Mouse (Mus musculus): ENCODE data around the gene Mapre1. TPM values are rescaled to one million over a fixed set of nuclear protein-coding genes. Genes with fewer than 3 reads are reported as not detected.
"Not testable (repeated sequence)": the region's sequence is repeated elsewhere in the genome, so short reads cannot be mapped to it uniquely, and the experiment has no call there.

The Mapre1 gene
- 10 to 100 TPM; 72.0 to 94.5 TPM for total RNA-seq (2021)
- long read RNA-seq, experiment 1, full-length matches to known transcripts: 126 of 144 reads
- long read RNA-seq, experiment 1, partial matches to known transcripts: 2 of 144 reads
- long read RNA-seq, experiment 1, other reads (novel, unspliced or antisense): 16 of 144 reads
- long read RNA-seq, experiment 2, full-length matches to known transcripts: 98 of 109 reads
- long read RNA-seq, experiment 2, partial matches to known transcripts: 4 of 109 reads
- long read RNA-seq, experiment 2, other reads (novel, unspliced or antisense): 7 of 109 reads

GRCm38 (mm10) chr2:153740500-153741436, at the start of gene Mapre1:
Mapre1 (plus strand) TSS chr2:153741274.
- DNase-seq (ENCODE audit: low spot score in 2 of 2): peak; percentile 99 to 100

DNA sequence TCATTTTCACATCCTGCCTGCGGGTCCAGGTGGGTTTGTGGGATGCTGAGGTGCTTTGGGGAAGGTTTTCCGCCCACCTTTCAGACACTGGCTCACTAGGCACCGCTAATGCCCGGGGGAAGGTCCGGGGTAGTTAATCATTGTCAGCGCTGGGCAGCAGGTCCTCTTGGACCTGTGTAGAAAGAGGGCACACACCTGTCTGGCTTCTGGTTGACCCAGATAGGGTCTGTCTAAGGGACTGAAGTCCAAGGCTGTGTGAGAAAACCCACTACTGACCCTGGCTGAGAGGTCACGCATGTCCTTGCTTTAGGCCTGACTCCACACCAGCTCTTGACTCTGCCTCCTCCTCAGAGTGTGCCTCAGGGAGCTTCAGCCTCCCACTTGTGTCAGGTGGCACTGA, 47.7 kb upstream of the Mapre1 start:
- DNase-seq (ENCODE audit: low spot score in 2 of 2): not testable (repeated sequence)

- DNase-seq (ENCODE audit: low spot score in 2 of 2): peak in 1 of 2 experiments; percentile 55
Measured at GRCm38 (mm10) chr2:153694462-153695085, 46.5 kb upstream of the Mapre1 start.

- DNase-seq (ENCODE audit: low spot score in 2 of 2): no peak
Measured at GRCm38 (mm10) chr2:153696352-153696751, 44.7 kb upstream of the Mapre1 start, which contains the start of gene Dnmt3c. Dnmt3c (plus strand) TSS chr2:153696652.

DNA sequence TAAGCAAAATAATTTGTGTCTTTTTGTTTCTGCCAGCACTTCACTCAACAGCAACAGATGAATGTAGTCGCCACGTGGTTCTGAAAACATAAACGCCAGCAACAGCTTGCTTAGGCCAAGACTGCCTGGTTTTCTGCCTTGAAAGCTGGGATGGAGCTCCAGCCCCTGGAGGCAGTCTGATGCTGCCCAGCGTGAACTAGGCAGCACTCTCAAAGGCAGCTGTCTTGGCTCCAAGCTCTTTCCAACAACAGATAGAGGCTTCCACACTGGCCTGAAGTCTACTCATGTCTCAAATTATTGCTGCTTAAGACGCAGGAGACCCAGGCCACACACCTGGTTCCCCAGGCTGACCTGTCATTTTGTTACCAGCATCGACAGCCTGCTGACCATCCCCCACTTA, 37.7 kb upstream of the Mapre1 start:
- DNase-seq (ENCODE audit: low spot score in 2 of 2): no peak

- DNase-seq (ENCODE audit: low spot score in 2 of 2): no peak
Measured at GRCm38 (mm10) chr2:153710701-153711330, 30.3 kb upstream of the Mapre1 start.

- DNase-seq (ENCODE audit: low spot score in 2 of 2): peak; percentile 7 to 8
Measured at GRCm38 (mm10) chr2:153712646-153713091, 28.4 kb upstream of the Mapre1 start.

DNA sequence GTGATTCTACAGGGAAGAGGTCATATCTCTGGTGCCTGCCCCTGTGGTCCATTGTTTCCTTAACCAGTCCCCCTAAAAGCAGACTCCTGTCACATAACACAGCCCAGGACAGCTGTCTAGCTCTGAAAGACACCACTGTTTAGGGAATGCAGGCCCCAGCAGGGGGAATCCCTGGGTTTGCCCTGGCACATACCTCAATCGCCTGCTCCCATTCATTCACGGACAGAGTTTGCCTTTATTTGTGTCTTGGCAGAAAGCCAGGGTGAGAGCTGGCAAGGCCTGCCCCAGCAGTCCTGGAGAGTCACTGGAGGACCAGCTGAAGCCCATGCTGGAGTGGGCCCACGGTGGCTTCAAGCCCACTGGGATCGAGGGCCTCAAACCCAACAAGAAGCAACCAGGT, 27.8 kb upstream of the Mapre1 start:
- DNase-seq (ENCODE audit: low spot score in 2 of 2): peak; percentile 19 to 39

- DNase-seq (ENCODE audit: low spot score in 2 of 2): not testable (repeated sequence)
Measured at GRCm38 (mm10) chr2:153717861-153718260, 23.2 kb upstream of the Mapre1 start.

DNA sequence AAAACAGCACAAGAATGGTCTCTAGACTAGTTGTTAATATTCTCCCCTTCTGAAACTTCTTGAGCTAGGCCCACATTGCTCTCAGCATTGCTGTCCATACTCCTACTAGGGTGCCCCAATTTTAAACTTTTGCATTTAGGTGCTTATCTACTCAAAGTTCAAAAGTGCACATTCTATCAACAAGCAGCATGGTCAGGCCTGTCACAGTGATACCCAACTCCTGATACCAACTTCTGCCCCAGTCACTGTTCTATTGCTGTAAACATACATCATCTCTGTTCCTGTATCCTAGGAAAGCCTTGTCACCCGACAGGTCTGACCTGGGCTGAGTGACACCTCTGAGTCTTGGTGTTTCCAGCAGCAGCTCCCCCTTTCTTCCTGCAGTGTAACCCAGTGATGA, 18.0 kb upstream of the Mapre1 start:
- DNase-seq (ENCODE audit: low spot score in 2 of 2): no peak

GRCm38 (mm10) chr2:153724424-153724823, 16.6 kb upstream of the Mapre1 start:
- no peak for DNase-seq (ENCODE audit: low spot score in 2 of 2)

DNA sequence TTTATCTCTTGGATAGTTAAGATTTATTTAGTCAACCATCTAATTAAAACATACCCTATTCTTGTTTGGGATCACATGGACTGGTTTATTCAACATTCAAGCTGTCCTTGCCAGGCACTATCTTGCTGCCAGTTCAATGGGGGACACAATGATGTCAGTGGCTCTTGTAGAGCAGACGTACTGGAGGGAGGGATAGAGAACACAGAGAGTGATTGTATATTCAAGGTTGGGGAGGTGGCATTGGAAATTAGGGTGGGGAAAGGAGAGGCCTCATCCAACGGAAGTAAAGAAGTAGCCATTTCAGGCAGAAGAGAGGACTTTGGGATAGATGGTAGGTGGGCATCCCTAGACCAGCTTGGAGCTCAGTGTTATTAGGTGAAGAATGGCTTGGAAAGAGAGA, 16.2 kb upstream of the Mapre1 start:
- DNase-seq (ENCODE audit: low spot score in 2 of 2): no peak

DNA sequence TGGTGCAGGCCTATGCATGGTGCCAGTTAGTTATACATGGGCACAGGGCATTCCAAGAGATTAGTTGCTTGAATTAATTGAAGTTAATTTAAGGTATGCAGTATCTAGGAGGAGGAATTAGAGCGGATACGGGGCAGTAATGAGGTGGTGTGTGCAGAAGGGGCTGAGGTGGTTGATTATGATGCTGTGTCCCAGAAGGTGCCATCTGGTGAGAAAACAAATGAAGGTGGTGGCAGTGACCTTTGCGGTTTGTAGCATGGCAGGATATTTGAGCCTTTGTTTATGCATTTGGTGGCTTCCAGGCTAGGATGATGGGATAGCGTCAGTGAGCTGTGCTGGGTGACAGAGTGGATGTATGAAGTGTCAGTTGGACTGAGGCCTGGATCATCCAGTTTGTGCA, 15.8 kb upstream of the Mapre1 start:
- DNase-seq (ENCODE audit: low spot score in 2 of 2): no peak

GRCm38 (mm10) chr2:153734033-153734432, 7.0 kb upstream of the Mapre1 start:
- no peak for DNase-seq (ENCODE audit: low spot score in 2 of 2)

DNA sequence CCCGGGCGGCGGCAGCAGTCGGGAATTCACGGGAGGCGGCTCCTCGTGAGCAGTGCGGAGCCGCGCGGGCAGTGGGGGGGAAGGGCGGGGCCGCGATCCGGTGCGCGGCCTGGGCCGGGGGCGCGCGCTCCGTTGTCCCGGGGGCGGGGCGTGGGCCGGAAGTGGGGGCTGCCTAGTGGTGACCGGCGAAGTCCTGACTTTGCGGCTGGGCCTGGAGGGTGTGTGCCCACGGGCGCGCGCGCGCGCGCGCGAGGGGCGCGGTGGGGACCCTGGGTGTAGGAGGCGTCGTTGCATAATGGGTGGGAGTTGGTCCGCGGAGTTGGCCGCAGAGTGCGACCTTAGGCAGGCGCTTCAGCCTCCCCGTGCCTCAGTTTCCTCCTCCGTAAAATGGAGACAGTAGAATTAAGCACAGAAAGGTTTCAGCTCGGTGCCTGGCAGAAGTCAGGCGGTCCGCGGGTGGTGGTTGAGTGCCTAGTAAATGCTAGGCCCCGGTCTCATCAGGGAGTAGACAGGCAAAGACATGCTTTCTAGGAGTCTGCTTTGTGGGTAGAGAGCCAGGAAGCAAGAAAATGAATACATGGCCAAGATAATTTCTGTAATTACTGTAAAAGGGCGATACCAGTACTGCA, 477 bp downstream of the Mapre1 start:
- peak in 1 of 2 experiments; percentile 6 for DNase-seq (ENCODE audit: low spot score in 2 of 2)

GRCm38 (mm10) chr2:153747994-153748393, 6.9 kb downstream of the Mapre1 start:
- DNase-seq (ENCODE audit: low spot score in 2 of 2): no peak

- DNase-seq (ENCODE audit: low spot score in 2 of 2): no peak
Measured at GRCm38 (mm10) chr2:153750363-153750762, 9.3 kb downstream of the Mapre1 start.

DNA sequence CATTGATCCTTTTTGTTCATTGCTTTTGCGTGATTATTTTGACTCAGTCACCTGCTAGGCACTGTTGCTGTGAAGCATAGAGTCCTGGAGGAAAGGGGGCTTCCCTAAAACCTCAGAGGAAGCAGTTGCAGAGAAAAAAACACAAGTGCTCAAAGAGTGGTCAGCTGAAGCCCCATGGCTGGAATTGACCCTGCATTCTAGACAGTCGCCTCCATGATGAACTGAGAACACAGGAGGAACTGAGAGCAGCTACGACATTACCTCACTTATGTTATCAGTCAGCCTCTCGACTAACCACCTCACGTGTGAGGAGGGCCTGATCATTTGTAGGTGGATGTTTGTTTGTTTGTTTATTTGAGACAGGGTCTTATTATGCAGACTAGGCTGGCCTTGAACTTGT, 21.0 kb downstream of the Mapre1 start:
- no peak for DNase-seq (ENCODE audit: low spot score in 2 of 2)

DNA sequence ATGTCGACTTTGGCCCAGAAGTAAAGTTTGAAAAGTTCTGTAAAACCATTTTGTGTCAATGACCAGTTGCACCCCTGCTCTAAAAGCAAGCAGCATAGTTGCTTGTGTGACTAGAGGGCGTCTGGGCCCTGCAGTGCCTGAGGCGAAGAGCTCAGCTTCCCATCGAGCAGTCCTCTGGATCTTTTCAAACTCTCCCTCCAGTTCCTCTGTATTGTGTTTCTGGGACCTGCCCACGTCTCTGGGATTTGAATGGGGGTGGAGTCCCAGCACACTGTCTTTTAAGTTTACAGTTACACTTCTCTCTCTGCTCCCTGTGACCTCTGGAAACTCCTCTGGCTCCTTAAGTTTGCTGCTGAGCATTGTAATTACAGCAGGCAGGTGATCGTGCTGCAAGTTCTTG, 26.4 kb downstream of the Mapre1 start:
- DNase-seq (ENCODE audit: low spot score in 2 of 2): no peak

DNA sequence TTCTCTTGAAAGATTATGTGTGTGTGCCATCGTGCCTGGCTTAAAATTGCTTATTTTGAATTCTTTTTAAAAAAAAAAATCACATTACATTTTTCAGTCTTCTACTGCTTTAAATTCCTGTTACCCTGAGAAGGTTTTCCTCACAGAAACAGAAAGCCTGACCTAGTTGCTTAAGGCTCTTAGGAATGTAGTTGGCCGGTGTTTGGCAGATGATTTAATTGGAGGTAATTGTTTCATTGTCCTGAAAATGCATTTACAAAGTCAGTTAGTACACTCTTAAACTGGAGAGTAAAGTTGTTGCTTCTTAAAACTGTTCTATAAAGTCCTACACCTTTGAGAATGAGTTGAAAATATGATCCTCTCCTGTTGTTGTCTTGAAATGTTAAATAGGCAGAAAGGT, 27.8 kb downstream of the Mapre1 start:
- no peak for DNase-seq (ENCODE audit: low spot score in 2 of 2)

- DNase-seq (ENCODE audit: low spot score in 2 of 2): no peak
Measured at GRCm38 (mm10) chr2:153772950-153773349, 31.9 kb downstream of the Mapre1 start.

Measured in left cerebral cortex, adult 18-20 months (tissue).